Mouse (Mus musculus): ENCODE measurements around the gene Aox1. TPM values are rescaled to one million over a fixed set of nuclear protein-coding genes. Genes with fewer than 3 reads are reported as not detected.
A peak's percentile ranks its signal among the peaks of the same experiment; 100 is the strongest.

Gene Aox1
- polyA plus RNA-seq, 2 experiments = 0.16 to 0.32 TPM

- Histone ChIP-seq H3K36me3 (replicated peaks; ENCODE audit: control insufficient read depth, insufficient read depth, low read depth) (no peaks in the 10 kb centered on the region), H3K27ac (no peak overlapping the region), H3K4me3 (ENCODE audit: insufficient read depth in 1 of 2, low read depth in 2 of 2, low read length in 2 of 2) (no peak overlapping the region), H3K4me2 (ENCODE audit: low read depth) (no peak overlapping the region), H3K27me3 (ENCODE audit: control insufficient read depth, insufficient read depth, low read length) (no peaks in the 10 kb centered on the region), H3K4me1 (replicated peaks; ENCODE audit: control insufficient read depth in 2 of 2, insufficient read depth in 2 of 2, low read length in 1 of 2) (no peaks in the 10 kb centered on the region), H3K9me3 (ENCODE audit: control insufficient read depth, low read length) (no peaks in the 10 kb centered on the region), H3K9ac (replicated peaks) (no peak overlapping the region)
- 48% methylated on average over 12 of the region's 12 CpGs for WGBS (ENCODE audit: insufficient replicate concordance)
- DNase-seq (ENCODE audit: low read depth in 3 of 3, low spot score in 3 of 3) (no peak), ATAC-seq (ENCODE audit: insufficient read depth) (no peak)
- TF ChIP-seq EP300 (IDR thresholded peaks at IDR 0.05; ENCODE audit: low read depth) = no peak
- no peak for TF ChIP-seq CTCF (IDR thresholded peaks at IDR 0.05; ENCODE audit: low read depth)
These were observed 85.1 kb downstream of the Aox1 start for GRCm38 (mm10) chr1:58114666-58115375.

- no peaks in the 10 kb centered on the region for H3K36me3 ChIP-seq (replicated peaks; ENCODE audit: control insufficient read depth, insufficient read depth, low read depth)
- no peak overlapping the region for H3K27ac ChIP-seq
- H3K27me3 ChIP-seq (ENCODE audit: control insufficient read depth, insufficient read depth, low read length) = no peaks in the 10 kb centered on the region
- H3K9ac ChIP-seq (replicated peaks) = no peak overlapping the region
- TF ChIP-seq EP300 (IDR thresholded peaks at IDR 0.05; ENCODE audit: low read depth) (no peak), CTCF (IDR thresholded peaks at IDR 0.05; ENCODE audit: low read depth) (no peak)
- WGBS (ENCODE audit: insufficient replicate concordance) = 51% methylated on average over 3 of the region's 3 CpGs
- no peaks in the 10 kb centered on the region for H3K4me1 ChIP-seq (replicated peaks; ENCODE audit: control insufficient read depth in 2 of 2, insufficient read depth in 2 of 2, low read length in 1 of 2)
- no peak for ATAC-seq (ENCODE audit: insufficient read depth)
- H3K4me3 ChIP-seq (ENCODE audit: insufficient read depth in 1 of 2, low read depth in 2 of 2, low read length in 2 of 2) = no peak overlapping the region
- H3K9me3 ChIP-seq (ENCODE audit: control insufficient read depth, low read length) = no peaks in the 10 kb centered on the region
- no peak overlapping the region for H3K4me2 ChIP-seq (ENCODE audit: low read depth)
- DNase-seq (ENCODE audit: low read depth in 3 of 3, low spot score in 3 of 3) = no peak
These were observed 88.5 kb downstream of the Aox1 start for GRCm38 (mm10) chr1:58118231-58118630.

GRCm38 (mm10) chr1:58124901-58125300 is 95.2 kb downstream of the Aox1 start:
- Histone ChIP-seq H3K36me3 (replicated peaks; ENCODE audit: control insufficient read depth, insufficient read depth, low read depth) (no peaks in the 10 kb centered on the region), H3K9me3 (ENCODE audit: control insufficient read depth, low read length) (no peaks in the 10 kb centered on the region), H3K4me2 (ENCODE audit: low read depth) (no peak overlapping the region), H3K9ac (replicated peaks) (no peak overlapping the region), H3K27ac (no peak overlapping the region), H3K27me3 (ENCODE audit: control insufficient read depth, insufficient read depth, low read length) (no peaks in the 10 kb centered on the region), H3K4me1 (replicated peaks; ENCODE audit: control insufficient read depth in 2 of 2, insufficient read depth in 2 of 2, low read length in 1 of 2) (no peaks in the 10 kb centered on the region), H3K4me3 (ENCODE audit: insufficient read depth in 1 of 2, low read depth in 2 of 2, low read length in 2 of 2) (no peak overlapping the region)
- ATAC-seq (ENCODE audit: insufficient read depth) = no peak
- TF ChIP-seq CTCF (IDR thresholded peaks at IDR 0.05; ENCODE audit: low read depth) (no peak), EP300 (IDR thresholded peaks at IDR 0.05; ENCODE audit: low read depth) (no peak)
- 75% methylated on average over 8 of the region's 8 CpGs for WGBS (ENCODE audit: insufficient replicate concordance)
- no peak for DNase-seq (ENCODE audit: low read depth in 3 of 3, low spot score in 3 of 3)

- Histone ChIP-seq H3K4me3 (ENCODE audit: insufficient read depth in 1 of 2, low read depth in 2 of 2, low read length in 2 of 2) (no peak overlapping the region), H3K9me3 (ENCODE audit: control insufficient read depth, low read length) (no peaks in the 10 kb centered on the region), H3K27me3 (ENCODE audit: control insufficient read depth, insufficient read depth, low read length) (no peaks in the 10 kb centered on the region), H3K4me1 (replicated peaks; ENCODE audit: control insufficient read depth in 2 of 2, insufficient read depth in 2 of 2, low read length in 1 of 2) (no peaks in the 10 kb centered on the region), H3K4me2 (ENCODE audit: low read depth) (no peak overlapping the region), H3K27ac (no peak overlapping the region), H3K9ac (replicated peaks) (no peak overlapping the region), H3K36me3 (replicated peaks; ENCODE audit: control insufficient read depth, insufficient read depth, low read depth) (no peaks in the 10 kb centered on the region)
- TF ChIP-seq EP300 (IDR thresholded peaks at IDR 0.05; ENCODE audit: low read depth) (no peak), CTCF (IDR thresholded peaks at IDR 0.05; ENCODE audit: low read depth) (no peak)
- no peak for ATAC-seq (ENCODE audit: insufficient read depth)
- no peak for DNase-seq (ENCODE audit: low read depth in 3 of 3, low spot score in 3 of 3)
These were observed 108.2 kb downstream of the Aox1 start for GRCm38 (mm10) chr1:58137891-58138290.

GRCm38 (mm10) chr1:58138986-58139385 is 109.3 kb downstream of the Aox1 start:
- ATAC-seq (ENCODE audit: insufficient read depth) = no peak
- no peaks in the 10 kb centered on the region for H3K36me3 ChIP-seq (replicated peaks; ENCODE audit: control insufficient read depth, insufficient read depth, low read depth)
- H3K4me1 ChIP-seq (replicated peaks; ENCODE audit: control insufficient read depth in 2 of 2, insufficient read depth in 2 of 2, low read length in 1 of 2) = no peaks in the 10 kb centered on the region; a peak in 1 of 4 replicates
- H3K4me3 ChIP-seq (ENCODE audit: insufficient read depth in 1 of 2, low read depth in 2 of 2, low read length in 2 of 2) = no peak overlapping the region
- WGBS (ENCODE audit: insufficient replicate concordance) = 72% methylated on average over 9 of the region's 9 CpGs
- H3K9me3 ChIP-seq (ENCODE audit: control insufficient read depth, low read length) = no peaks in the 10 kb centered on the region
- H3K27me3 ChIP-seq (ENCODE audit: control insufficient read depth, insufficient read depth, low read length) = no peaks in the 10 kb centered on the region
- H3K9ac ChIP-seq (replicated peaks) = no peak overlapping the region
- no peak overlapping the region for H3K27ac ChIP-seq
- no peak for DNase-seq (ENCODE audit: low read depth in 3 of 3, low spot score in 3 of 3)
- peak; percentile 47 for TF ChIP-seq CTCF (IDR thresholded peaks at IDR 0.05; ENCODE audit: low read depth)
- no peak for TF ChIP-seq EP300 (IDR thresholded peaks at IDR 0.05; ENCODE audit: low read depth)
- no peak overlapping the region for H3K4me2 ChIP-seq (ENCODE audit: low read depth)

All from liver, embryonic 14.5 days (tissue).